Mouse (Mus musculus) heart, postnatal 25 days (tissue): ENCODE results near the gene Tor1b. TPM values are rescaled to one million over a fixed set of nuclear protein-coding genes. Genes with fewer than 3 reads are reported as not detected.
A peak's percentile ranks its signal among the peaks of the same experiment; 100 is the strongest.
"Not testable (repeated sequence)": the region's sequence is repeated elsewhere in the genome, so short reads cannot be mapped to it uniquely, and the experiment has no call there.

Experiments
- DNase-seq: peaks from one replicate; pipeline ENCODE4 v3.0.0; 2022; ENCODE audit warnings: low spot score
- intact Hi-C: fragments of 180-260 bp; cut with DNase I; formaldehyde crosslinking; loops from one replicate; pipeline ENCODE4 v1.15.1; 2025
- total RNA-seq, 2 experiments: library from RNA; stranded (reverse); gene quantifications; 2 replicates each; pipeline ENCODE4 v1.2.3; 2021

Gene Tor1b
- 10 to 100 TPM; 22.8 to 25.6 TPM for total RNA-seq

GRCm38 (mm10) chr2:30952824-30953490, at the start of gene Tor1b:
Gene Tor1b (plus strand): TSS chr2:30952959.
- peak; percentile 72 for DNase-seq
- intact Hi-C loops, result no loop called here

GRCm38 (mm10) chr2:30904231-30904630, 48.5 kb upstream of the Tor1b start:
- intact Hi-C loops, result no loop called here
- DNase-seq, result no peak

GRCm38 (mm10) chr2:30904991-30905390, 47.8 kb upstream of the Tor1b start:
- intact Hi-C loops, result no loop called here
- no peak for DNase-seq

GRCm38 (mm10) chr2:30905906-30906305, 46.9 kb upstream of the Tor1b start:
- intact Hi-C loops, result no loop called here
- no peak for DNase-seq

GRCm38 (mm10) chr2:30906641-30907040, 46.1 kb upstream of the Tor1b start:
- intact Hi-C loops, result no loop called here
- DNase-seq, result no peak

- peak; percentile 66 for DNase-seq
Observed at GRCm38 (mm10) chr2:30912291-30912773, 40.4 kb upstream of the Tor1b start.

GRCm38 (mm10) chr2:30913022-30913421, 39.7 kb upstream of the Tor1b start:
- intact Hi-C loops, result no loop called here
- DNase-seq, result no peak

More at GRCm38 (mm10) chr2:30912291-30912773, 40.4 kb upstream of the Tor1b start:
- intact Hi-C loops, result no loop called here

- intact Hi-C loops, result no loop called here
- DNase-seq, result no peak
Observed at GRCm38 (mm10) chr2:30914836-30915235, 37.9 kb upstream of the Tor1b start.

- intact Hi-C loops, result no loop called here
- DNase-seq, result no peak
Observed at GRCm38 (mm10) chr2:30915376-30915775, 37.4 kb upstream of the Tor1b start.

GRCm38 (mm10) chr2:30915933-30916332, 36.8 kb upstream of the Tor1b start:
- intact Hi-C loops, DNase-seq: not testable (repeated sequence)

- intact Hi-C loops, result no loop called here
- DNase-seq, result no peak
Observed at GRCm38 (mm10) chr2:30917649-30918048, 35.1 kb upstream of the Tor1b start.

- DNase-seq, result no peak
- intact Hi-C loops, result no loop called here
Observed at GRCm38 (mm10) chr2:30918126-30918525, 34.6 kb upstream of the Tor1b start.

GRCm38 (mm10) chr2:30918780-30919329, 33.9 kb upstream of the Tor1b start:
- intact Hi-C loops, result no loop called here
- DNase-seq, result no peak

- DNase-seq, result no peak
- intact Hi-C loops, result no loop called here
Observed at GRCm38 (mm10) chr2:30920216-30920615, 32.5 kb upstream of the Tor1b start.

- intact Hi-C loops, result no loop called here
- no peak for DNase-seq
Observed at GRCm38 (mm10) chr2:30923099-30923498, 29.7 kb upstream of the Tor1b start.

- intact Hi-C loops, result no loop called here
- no peak for DNase-seq
Observed at GRCm38 (mm10) chr2:30925181-30925580, 27.6 kb upstream of the Tor1b start.

- intact Hi-C loops, result no loop called here
- DNase-seq, result no peak
Observed at GRCm38 (mm10) chr2:30926381-30926780, 26.4 kb upstream of the Tor1b start.

GRCm38 (mm10) chr2:30927151-30927781, 25.5 kb upstream of the Tor1b start:
- intact Hi-C loops, result no loop called here
- no peak for DNase-seq

GRCm38 (mm10) chr2:30927844-30928628, 24.7 kb upstream of the Tor1b start:
- DNase-seq, result peak; percentile 35
- intact Hi-C loops, result no loop called here

GRCm38 (mm10) chr2:30928893-30929482, 23.8 kb upstream of the Tor1b start:
- intact Hi-C loops, result no loop called here
- DNase-seq, result peak; percentile 42
